Mouse (Mus musculus): ENCODE results near the gene Prf1.

Prf1 gene

DNA sequence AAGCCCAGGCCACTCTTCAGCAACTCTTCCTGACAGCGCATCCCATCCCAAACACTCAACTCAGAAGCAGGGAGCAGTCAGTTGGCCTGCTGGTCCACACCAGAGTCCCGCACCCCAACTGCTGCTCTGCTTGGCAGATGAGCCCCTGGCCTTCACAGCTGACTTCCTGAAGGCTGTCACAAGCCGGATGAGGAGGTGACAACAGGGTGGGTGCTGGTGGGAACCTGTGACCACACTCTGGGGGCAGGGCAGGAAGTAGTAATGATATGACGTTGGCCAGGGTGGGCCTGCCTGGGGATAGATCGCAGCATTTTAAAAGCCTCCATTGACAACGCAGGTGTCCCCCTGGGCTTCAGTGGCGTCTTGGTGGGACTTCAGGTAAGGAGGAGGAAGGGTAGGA lies at the start of gene Prf1:
Gene Prf1 (plus strand): TSS at position 357 of the 400 bp plus-strand sequence.
- DNase-seq (ENCODE audit: low spot score) = no peak

- DNase-seq (ENCODE audit: low spot score) = no peak
These were observed 49.0 kb upstream of the Prf1 start for GRCm38 (mm10) chr10:61248596-61249114.

- DNase-seq (ENCODE audit: low spot score) = no peak
These were observed 47.7 kb upstream of the Prf1 start for GRCm38 (mm10) chr10:61249951-61250350.

DNA sequence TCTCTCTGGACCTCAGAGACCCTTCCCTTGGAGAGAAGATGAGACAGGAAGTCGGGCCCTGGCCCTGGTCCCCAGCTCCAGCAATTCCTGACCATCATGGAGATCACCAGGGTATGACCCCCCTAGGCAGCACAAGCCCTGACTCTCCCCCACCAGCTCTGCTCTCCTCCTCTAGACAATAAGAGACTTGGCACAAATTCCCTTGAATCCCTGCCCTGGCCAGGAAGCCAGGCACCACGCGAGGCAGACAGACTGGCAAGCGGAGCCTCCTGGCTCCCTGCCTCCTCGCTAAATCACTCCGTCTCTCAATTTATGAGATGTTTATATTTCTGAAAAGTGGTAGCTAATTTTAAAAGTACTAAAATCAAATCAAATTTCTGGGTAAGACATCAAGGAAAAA lies 42.9 kb upstream of the Prf1 start:
- DNase-seq (ENCODE audit: low spot score) = peak; percentile 40

DNA sequence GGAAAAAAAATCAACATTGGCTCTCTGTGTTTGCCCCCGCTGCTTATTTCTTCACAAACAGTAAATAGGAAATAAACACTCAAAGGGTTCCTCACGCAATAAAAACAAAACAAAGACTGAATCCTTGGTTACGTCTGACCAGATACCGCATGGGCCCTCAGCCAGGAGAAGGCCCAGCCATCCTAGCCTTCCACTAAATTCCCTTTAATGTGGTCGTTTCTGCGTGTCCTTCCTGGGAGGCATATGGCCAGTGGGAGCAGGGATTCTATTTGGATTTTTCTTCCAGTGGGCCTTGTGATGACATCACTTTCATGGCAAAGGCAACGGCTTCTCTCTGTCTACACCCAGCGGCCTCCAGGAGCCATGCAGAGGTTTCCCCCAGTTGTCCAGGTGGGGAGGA lies 42.4 kb upstream of the Prf1 start:
- DNase-seq (ENCODE audit: low spot score) = no peak

DNA sequence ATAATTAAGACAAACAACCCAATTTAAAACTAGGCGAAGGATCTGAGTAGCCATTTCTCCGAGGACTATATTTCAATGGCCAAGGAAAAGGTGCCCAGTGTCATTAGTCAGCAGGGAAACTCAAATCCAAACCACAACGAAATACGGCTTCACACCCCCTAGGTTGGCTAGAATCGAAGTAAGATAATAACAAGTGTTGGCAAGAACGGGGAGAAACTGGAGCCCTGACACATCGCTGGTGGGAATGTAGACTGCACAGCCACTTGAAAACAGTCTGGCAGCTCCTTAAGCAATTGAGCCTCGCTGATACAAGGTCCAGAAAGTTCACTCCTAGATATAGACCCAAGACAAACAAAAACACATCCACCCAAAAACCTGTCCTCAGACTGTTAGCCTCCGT lies 41.0 kb upstream of the Prf1 start:
- DNase-seq (ENCODE audit: low spot score) = no peak

DNA sequence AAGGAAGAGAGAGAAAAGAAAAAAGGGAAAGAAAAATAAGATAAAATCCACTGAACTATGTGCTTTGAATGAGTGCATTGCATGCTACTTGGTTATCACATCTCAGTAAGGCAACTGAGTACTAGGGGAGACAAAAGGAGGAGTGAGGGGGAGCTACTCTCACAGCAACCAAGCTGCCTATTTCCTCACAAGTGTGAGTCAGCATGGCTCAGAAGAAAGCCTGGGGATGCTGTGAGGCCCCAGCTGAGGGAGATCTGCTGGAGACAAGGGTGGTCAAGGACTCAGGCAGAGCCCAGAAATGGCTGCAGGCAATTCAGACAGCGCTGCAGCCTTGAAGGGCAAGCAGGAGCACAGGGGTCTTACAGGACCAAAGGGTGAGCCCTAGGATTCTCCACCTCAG lies 39.5 kb upstream of the Prf1 start:
- no peak for DNase-seq (ENCODE audit: low spot score)

GRCm38 (mm10) chr10:61261229-61262156 lies 36.1 kb upstream of the Prf1 start:
- no peak for DNase-seq (ENCODE audit: low spot score)

DNA sequence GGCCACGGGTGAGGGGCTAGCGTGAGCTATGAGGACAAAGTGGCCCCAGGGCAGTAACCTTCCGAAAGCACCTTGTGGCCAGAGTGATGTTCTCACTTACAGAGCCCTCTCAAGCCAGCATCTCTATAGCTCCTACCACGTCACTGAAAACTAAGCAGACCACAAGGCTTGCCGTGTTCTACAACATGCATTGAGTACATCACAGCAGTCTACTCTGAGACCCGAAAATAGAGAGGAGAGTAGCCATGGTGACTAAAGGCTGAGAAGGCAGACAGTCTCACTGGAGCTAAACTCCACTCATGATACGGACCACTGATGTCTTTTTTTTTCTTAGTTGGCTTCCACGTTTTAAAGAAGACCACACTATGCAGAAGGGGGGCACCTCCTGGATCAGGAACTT lies 34.0 kb upstream of the Prf1 start:
- no peak for DNase-seq (ENCODE audit: low spot score)

DNA sequence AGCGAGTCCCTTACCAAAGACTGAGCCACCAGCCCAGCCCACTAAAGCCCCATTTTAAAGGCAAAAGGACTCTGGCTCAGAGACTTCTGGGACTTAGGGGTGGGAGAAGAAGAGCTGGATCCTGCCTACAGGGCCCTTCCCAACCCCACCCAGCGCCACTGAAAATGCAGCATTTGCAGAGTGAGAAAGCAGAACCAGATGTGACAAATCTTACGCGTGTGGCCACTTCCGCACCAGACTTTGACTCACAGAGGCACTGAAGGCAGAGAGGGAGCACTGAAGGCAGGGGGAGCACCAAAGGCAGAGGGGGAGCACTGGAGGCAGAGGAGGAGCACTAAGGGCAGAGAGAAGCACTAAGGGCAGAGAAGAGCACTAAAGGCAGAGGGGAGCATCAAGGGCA lies 30.3 kb upstream of the Prf1 start:
- DNase-seq (ENCODE audit: low spot score) = no peak

DNA sequence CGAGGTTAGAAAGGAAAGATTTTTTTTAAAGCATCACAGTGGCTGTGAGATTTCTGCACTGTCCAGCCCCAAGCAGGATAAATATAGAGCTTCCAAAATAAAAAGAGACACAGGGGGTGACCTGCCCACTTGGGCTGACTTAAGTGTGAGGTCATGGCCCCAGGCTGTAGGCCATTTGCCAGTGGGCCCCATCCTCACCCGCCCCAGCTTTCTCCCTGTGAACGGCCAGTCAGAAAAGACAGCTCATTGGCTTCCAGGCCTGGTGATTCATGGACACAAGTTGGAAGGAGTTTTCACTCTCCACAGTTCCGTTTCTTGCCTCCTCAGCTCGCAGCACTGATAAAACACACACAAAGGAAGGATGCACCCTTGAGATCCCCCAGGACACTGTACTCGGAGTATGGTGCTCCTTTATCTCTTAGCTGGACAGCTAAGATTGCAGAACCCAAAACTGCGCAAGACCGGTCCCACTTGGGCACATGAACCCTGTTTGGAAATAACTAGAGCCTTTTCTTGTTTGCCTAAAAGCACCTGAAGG lies 25.5 kb upstream of the Prf1 start:
- DNase-seq (ENCODE audit: low spot score) = no peak

- no peak for DNase-seq (ENCODE audit: low spot score)
These were observed 25.0 kb upstream of the Prf1 start for GRCm38 (mm10) chr10:61272631-61273030.

- DNase-seq (ENCODE audit: low spot score) = no peak
These were observed 24.4 kb upstream of the Prf1 start, which contains the start of gene Adamts14 for GRCm38 (mm10) chr10:61273081-61273843. Gene Adamts14, minus strand, starts transcription at chr10:61273438.

DNA sequence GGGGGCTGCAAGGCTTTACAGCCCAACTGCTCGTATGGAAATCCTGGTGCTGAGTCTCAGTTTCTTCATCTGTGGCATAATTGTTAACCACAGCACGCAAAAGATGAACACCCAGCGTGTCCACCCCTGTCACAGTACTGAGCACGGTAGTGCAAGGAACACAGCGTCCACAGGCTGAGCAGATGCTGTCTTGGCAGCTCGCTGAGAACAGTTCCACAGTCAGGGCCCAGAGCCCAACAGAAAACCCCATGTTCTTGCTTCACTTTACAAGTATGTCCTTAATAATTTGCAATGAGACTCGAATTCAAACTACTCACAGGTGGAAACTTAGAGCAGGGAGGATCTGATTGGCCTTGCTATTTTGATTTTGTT lies 23.8 kb upstream of the Prf1 start:
- peak; percentile 18 for DNase-seq (ENCODE audit: low spot score)

DNA sequence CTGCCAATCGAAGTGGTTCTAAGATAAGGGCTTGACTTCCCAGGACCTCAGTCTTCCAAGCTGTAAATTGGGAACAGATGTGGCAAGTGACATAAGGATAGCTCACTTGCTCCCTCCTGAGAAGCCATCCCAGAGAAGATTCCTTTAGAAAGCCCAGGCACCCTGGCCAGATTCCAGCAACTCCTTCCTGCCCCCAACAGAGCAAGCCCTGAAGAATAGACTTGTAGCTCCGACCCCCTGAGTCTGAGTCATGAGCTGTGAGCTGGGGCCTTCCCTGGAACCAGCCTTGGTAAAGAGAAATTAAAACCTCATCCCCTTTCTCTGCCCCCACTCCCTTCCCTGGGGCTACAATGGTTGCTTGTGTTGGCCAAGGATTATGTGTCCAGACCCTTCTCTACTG lies 23.1 kb upstream of the Prf1 start:
- no peak for DNase-seq (ENCODE audit: low spot score)

GRCm38 (mm10) chr10:61275669-61276110 lies 21.9 kb upstream of the Prf1 start:
- peak; percentile 20 for DNase-seq (ENCODE audit: low spot score)

- no peak for DNase-seq (ENCODE audit: low spot score)
These were observed 20.6 kb upstream of the Prf1 start for GRCm38 (mm10) chr10:61277051-61277450.

DNA sequence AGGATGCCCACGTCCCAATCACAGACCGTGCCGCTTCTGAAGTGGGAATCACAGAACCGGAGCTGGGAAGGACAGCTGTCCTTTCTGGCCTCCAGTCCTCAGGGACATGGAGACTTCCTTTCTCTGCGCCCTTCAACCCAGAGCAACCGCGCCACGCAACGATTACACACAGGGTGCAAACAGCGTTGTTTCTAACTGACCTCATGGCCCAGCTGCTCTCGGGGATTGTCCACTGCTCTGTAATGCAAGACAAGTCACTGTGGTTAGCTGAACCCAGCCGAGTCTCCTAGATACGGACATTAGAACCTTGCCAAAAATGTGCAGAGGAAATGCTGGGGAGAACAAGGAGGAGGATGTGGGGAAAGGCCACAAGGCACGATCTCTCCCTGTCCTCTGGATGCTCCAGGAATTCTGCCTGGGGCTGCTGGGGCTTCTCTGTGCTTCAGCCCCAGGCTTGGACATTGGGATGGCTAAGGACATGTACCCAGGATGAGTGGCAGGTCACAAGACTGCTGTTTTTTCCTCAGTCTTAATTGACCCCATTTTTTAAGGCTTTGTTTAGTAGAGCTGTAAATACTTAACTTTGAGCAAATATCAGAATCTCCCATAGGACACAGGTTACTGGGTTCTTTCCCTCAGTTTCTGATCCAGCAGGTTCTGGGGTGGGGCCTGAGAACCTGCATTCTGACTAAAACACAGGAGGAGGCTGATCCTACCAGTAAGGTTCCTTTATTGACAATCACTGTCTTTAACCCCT lies 19.5 kb upstream of the Prf1 start:
- DNase-seq (ENCODE audit: low spot score) = no peak

GRCm38 (mm10) chr10:61281115-61281514 lies 16.5 kb upstream of the Prf1 start:
- DNase-seq (ENCODE audit: low spot score) = no peak

DNA sequence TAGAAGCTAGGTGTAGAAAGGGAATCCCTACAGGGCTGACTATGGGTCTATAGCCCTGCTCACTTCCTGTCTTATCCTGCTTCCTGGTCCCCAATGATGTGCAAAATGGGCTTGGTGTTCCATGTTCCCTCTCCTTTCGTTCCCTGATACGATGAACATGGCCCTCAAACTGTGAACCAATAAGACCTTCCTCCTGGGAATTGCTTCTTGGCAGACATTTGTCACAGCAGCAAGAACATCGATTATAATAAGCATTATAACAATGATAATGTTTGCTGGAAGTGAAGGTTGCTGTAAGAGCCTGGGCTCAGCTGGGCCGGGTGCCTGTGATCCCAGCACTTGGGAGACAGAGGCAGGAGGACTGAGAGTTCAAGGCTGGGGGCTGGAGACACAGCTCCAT lies 13.3 kb upstream of the Prf1 start:
- DNase-seq (ENCODE audit: low spot score) = no peak

GRCm38 (mm10) chr10:61285271-61285670 lies 12.4 kb upstream of the Prf1 start:
- DNase-seq (ENCODE audit: low spot score) = no peak

GRCm38 (mm10) chr10:61286246-61286645 lies 11.4 kb upstream of the Prf1 start:
- DNase-seq (ENCODE audit: low spot score) = no peak

Data from layer of hippocampus, adult 11-12 months (tissue).